Mouse (Mus musculus) liver, embryonic 13.5 days (tissue): ENCODE results near the gene Fcrlb. TPM values are rescaled to one million over a fixed set of nuclear protein-coding genes. Genes with fewer than 3 reads are reported as not detected.
A peak's percentile ranks its signal among the peaks of the same experiment; 100 is the strongest.

Experiments
- ATAC-seq: fragments of 200-750 bp; cut with Nextera tagmentation; 2 replicates; pipeline ENCODE4 v1.8.0; 2017; ENCODE audit warnings: low read depth, mild to moderate bottlenecking, moderate number of reproducible peaks, moderate library complexity
- DNase-seq: peaks from one replicate; pipeline ENCODE4 v3.0.0; 2022
- H3K27ac ChIP-seq: fragments of 300-500 bp; sonication (generic); 2 replicates; pipeline ENCODE4 v1.5.1; 2015; ENCODE audit warnings: moderate library complexity, mild to moderate bottlenecking, inconsistent platforms
- H3K27me3 ChIP-seq: fragments of 300-500 bp; sonication (generic); 2 replicates; pipeline ENCODE4 v1.6.1; 2015; ENCODE audit warnings: mild to moderate bottlenecking, inconsistent platforms
- H3K36me3 ChIP-seq: fragments of 300-500 bp; sonication (generic); 2 replicates; pipeline ENCODE4 v1.6.1; 2015; ENCODE audit warnings: mild to moderate bottlenecking, inconsistent platforms
- H3K4me1 ChIP-seq: fragments of 300-500 bp; sonication (generic); replicated peaks from 2 replicates; pipeline ENCODE4 v1.6.1; 2015; ENCODE audit warnings: inconsistent platforms
- H3K4me2 ChIP-seq: fragments of 300-500 bp; sonication (generic); 2 replicates; pipeline ENCODE4 v1.6.1; 2015; ENCODE audit warnings: inconsistent platforms, mild to moderate bottlenecking, moderate library complexity
- H3K4me3 ChIP-seq: fragments of 300-500 bp; sonication (generic); replicated peaks from 2 replicates; pipeline ENCODE4 v1.5.1; 2015; ENCODE audit warnings: mild to moderate bottlenecking, inconsistent platforms
- H3K9ac ChIP-seq: fragments of 300-500 bp; sonication (generic); 2 replicates; pipeline ENCODE4 v1.6.1; 2015; ENCODE audit warnings: mild to moderate bottlenecking, inconsistent platforms
- H3K9me3 ChIP-seq: fragments of 300-500 bp; sonication (generic); replicated peaks from 2 replicates; pipeline ENCODE4 v1.6.1; 2016; ENCODE audit warnings: inconsistent platforms
- WGBS: fragments of 180-500 bp; shearing (Covaris S2); methylation state at CpG from one replicate; pipeline ENCODE4 v1.1.7; 2015; ENCODE audit not compliant: insufficient replicate concordance; 5-methylcytosine and 5-hydroxymethylcytosine counted together
- polyA plus RNA-seq: library from polyadenylated mRNA; unstranded; fragments of >200 nt; fragmentation: Nextera tagmentation; extraction: Ambion mirVana; gene quantifications from 2 replicates; pipeline ENCODE4 v1.2.1, GENCODE M21; 2015

The Fcrlb gene
- polyA plus RNA-seq, 1 experiment from 2014 or later, result not detected

DNA sequence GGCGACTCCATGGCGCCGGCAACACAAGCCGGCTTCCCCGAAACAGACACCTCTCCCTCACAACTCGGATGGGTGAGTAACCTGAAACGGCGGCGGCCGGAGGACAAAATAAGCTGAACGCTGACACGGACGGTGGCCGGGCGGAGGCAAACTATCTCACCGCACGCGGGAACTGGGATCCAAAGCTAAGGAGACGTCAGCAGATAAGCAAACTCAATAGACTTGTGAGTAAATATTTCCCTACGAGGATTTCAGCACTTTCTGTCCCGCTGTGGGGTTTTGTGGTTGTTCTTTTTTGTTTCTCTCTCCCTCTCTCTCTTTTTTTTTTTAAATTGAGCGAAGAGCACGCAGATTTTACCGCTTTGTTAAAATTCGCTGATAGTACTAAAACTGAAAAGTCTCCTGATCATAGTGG, 45.0 kb downstream of the Fcrlb start, which contains the start of gene Atf6:
Gene Atf6 (minus strand): TSS at position 81 of the 415 bp plus-strand sequence.
- no peaks in the 10 kb centered on the region for H3K27me3 ChIP-seq
- H3K4me3 ChIP-seq, result peak within 1 kb of the TSS; percentile 85
- DNase-seq (peak; percentile 92), ATAC-seq (peak; percentile 80)
- H3K4me2 ChIP-seq, result peak within 1 kb of the TSS; percentile 83
- peaks cover 47% of the 10 kb centered on the region for H3K4me1 ChIP-seq
- H3K27ac ChIP-seq, result peak within 1 kb of the TSS; percentile 91
- H3K36me3 ChIP-seq, result peaks cover 10% of the 10 kb centered on the region; the same call in 1 of the 2 replicates
- no peaks in the 10 kb centered on the region for H3K9me3 ChIP-seq
- WGBS, result under 1% methylated on average over 25 of the region's 25 CpGs
- peak within 1 kb of the TSS; percentile 94 for H3K9ac ChIP-seq

GRCm38 (mm10) chr1:170866992-170867690, 45.6 kb downstream of the Fcrlb start:
- H3K27me3 ChIP-seq, result no peaks in the 10 kb centered on the region
- H3K9ac ChIP-seq, result peak overlapping the region; percentile 94
- no peak for DNase-seq
- H3K36me3 ChIP-seq, result 0 out of 2 replicates have a peak, but pooled peaks cover 6% of the 10 kb centered on the region
- H3K27ac ChIP-seq, result peak overlapping the region; percentile 91
- peak overlapping the region; percentile 83 for H3K4me2 ChIP-seq
- 2% methylated on average over 30 of the region's 30 CpGs for WGBS
- H3K4me1 ChIP-seq, result peaks cover 53% of the 10 kb centered on the region
- H3K4me3 ChIP-seq, result peak overlapping the region; percentile 85
- no peaks in the 10 kb centered on the region for H3K9me3 ChIP-seq
- ATAC-seq, result peak; percentile 66

GRCm38 (mm10) chr1:170865406-170865805, 47.3 kb downstream of the Fcrlb start:
- Histone ChIP-seq H3K9me3 (no peaks in the 10 kb centered on the region), H3K9ac (no peak overlapping the region), H3K36me3 (0 out of 2 replicates have a peak, but pooled peaks cover 3% of the 10 kb centered on the region), H3K27me3 (no peaks in the 10 kb centered on the region), H3K4me1 (peaks cover 70% of the 10 kb centered on the region), H3K4me3 (no peak overlapping the region), H3K27ac (no peak overlapping the region), H3K4me2 (peak overlapping the region; percentile 34)
- ATAC-seq, result no peak
- WGBS, result 44% methylated on average over 5 of the region's 5 CpGs
- no peak for DNase-seq

DNA sequence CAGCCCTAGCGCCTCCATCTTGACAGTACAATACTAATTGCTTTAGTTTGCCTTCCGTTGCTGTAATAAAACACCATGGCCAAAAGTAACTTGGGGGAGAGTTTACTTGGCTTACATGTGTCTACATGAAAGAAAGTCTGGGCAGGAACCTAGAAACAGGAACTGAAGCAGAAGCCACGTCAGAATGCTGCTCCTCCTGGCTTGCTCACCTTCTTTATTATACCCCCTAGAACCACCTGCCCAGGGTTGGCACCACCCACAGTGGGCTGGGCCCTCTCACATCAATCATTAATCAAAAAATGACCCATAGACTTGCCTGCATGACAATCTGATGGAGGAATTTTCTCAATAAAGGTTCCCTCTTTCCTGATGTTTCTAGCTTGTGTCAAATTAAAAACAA, 48.0 kb downstream of the Fcrlb start:
- WGBS, result 67% methylated on average over 3 of the region's 3 CpGs
- H3K4me1 ChIP-seq, result peaks cover 74% of the 10 kb centered on the region
- H3K9me3 ChIP-seq, result no peaks in the 10 kb centered on the region

DNA sequence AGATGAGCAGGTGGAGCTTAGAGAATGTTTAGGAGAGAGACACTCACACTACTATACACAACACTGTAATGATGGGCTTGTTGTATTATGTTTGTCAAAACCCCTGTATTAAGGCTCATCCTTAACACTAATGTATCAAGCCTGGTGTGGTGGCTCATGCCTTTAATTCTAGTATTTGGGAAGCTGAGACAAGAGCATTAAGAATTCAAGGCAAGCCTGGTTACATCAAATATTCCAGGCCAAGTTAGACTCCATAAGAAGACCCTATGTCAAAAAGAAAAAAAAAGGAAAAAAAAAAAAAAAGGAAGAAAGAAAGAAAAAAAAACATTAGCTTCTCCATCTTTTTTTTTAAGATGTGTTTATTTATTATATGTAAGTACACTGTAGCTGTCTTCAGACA, 48.5 kb downstream of the Fcrlb start:
- Histone ChIP-seq H3K27me3 (no peaks in the 10 kb centered on the region), H3K4me3 (no peak overlapping the region), H3K4me1 (peaks cover 76% of the 10 kb centered on the region), H3K9ac (no peak overlapping the region), H3K36me3 (0 out of 2 replicates have a peak, but pooled peaks cover 3% of the 10 kb centered on the region), H3K4me2 (no peak overlapping the region), H3K27ac (no peak overlapping the region), H3K9me3 (no peaks in the 10 kb centered on the region)
- ATAC-seq (no peak), DNase-seq (no peak)

More for the DNA sequence above, 48.0 kb downstream of the Fcrlb start:
- no peak overlapping the region for H3K4me2 ChIP-seq
- H3K36me3 ChIP-seq, result 0 out of 2 replicates have a peak, but pooled peaks cover 3% of the 10 kb centered on the region
- DNase-seq (no peak), ATAC-seq (no peak)
- H3K27ac ChIP-seq, result no peak overlapping the region
- no peaks in the 10 kb centered on the region for H3K27me3 ChIP-seq
- no peak overlapping the region for H3K4me3 ChIP-seq
- H3K9ac ChIP-seq, result no peak overlapping the region

- Histone ChIP-seq H3K9me3 (no peaks in the 10 kb centered on the region), H3K4me1 (peaks cover 80% of the 10 kb centered on the region), H3K9ac (no peak overlapping the region), H3K4me3 (0 out of 2 replicates have a peak overlapping the region, but pooled peaks have one; percentile 3), H3K4me2 (peak overlapping the region; percentile 23), H3K36me3 (0 out of 2 replicates have a peak, but pooled peaks cover 3% of the 10 kb centered on the region), H3K27ac (peak overlapping the region; percentile 35), H3K27me3 (no peaks in the 10 kb centered on the region)
- WGBS, result 5% methylated on average over 4 of the region's 4 CpGs
- ATAC-seq, result no peak
- DNase-seq, result no peak
Measured at GRCm38 (mm10) chr1:170863033-170863432, 49.7 kb downstream of the Fcrlb start.

- WGBS, result 25% methylated on average over 3 of the region's 3 CpGs
- no peak for DNase-seq
- Histone ChIP-seq H3K4me1 (peaks cover 87% of the 10 kb centered on the region), H3K27ac (peak overlapping the region; percentile 42), H3K4me2 (peak overlapping the region; percentile 23), H3K4me3 (no peak overlapping the region), H3K9me3 (no peaks in the 10 kb centered on the region), H3K36me3 (0 out of 2 replicates have a peak, but pooled peaks cover 3% of the 10 kb centered on the region), H3K27me3 (no peaks in the 10 kb centered on the region), H3K9ac (no peak overlapping the region)
- no peak for ATAC-seq
Measured at GRCm38 (mm10) chr1:170862435-170862717, 50.4 kb downstream of the Fcrlb start.

DNA sequence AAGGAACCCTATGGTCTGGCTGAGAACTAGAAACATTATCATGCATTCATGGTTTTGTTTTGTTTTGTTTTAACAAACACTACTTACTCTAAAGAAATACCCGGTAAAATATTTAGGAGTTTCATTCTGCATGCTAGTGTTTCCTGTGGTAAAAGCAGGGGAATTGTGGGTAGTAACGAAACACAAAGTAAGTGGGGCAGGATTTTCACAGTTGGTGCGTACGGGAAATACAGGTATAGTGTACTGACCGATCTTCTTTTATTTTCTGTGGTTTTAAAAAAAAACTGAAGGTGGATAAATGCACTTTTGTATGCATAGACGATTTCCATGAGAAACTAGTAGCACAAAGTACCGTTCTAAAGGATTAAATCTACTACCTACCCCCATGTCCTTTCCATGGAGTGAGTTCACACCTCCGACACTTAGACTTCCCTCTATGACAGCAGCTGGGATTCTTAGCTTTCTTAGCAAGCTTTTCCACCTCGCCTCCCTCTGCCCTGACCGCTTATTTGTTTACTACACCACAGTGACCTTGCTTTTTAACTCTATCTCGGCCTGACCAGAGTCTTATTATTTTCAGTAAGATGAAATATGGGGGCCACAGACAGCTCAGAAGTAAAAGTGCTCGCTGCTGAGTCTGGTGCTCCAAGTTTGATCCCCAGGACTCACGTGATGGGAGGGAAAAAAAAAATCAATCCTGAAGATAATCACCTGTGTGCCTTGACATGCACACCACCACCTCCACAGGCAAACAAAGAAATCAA, 50.9 kb downstream of the Fcrlb start:
- no peak for ATAC-seq
- Histone ChIP-seq H3K4me2 (peak overlapping the region; percentile 23), H3K27ac (0 out of 2 replicates have a peak overlapping the region, but pooled peaks have one; percentile 42), H3K27me3 (no peaks in the 10 kb centered on the region), H3K9me3 (no peaks in the 10 kb centered on the region), H3K9ac (no peak overlapping the region), H3K4me3 (no peak overlapping the region), H3K4me1 (peaks cover 91% of the 10 kb centered on the region), H3K36me3 (0 out of 2 replicates have a peak, but pooled peaks cover 3% of the 10 kb centered on the region)
- no peak for DNase-seq
- 61% methylated on average over 13 of the region's 13 CpGs for WGBS

DNA sequence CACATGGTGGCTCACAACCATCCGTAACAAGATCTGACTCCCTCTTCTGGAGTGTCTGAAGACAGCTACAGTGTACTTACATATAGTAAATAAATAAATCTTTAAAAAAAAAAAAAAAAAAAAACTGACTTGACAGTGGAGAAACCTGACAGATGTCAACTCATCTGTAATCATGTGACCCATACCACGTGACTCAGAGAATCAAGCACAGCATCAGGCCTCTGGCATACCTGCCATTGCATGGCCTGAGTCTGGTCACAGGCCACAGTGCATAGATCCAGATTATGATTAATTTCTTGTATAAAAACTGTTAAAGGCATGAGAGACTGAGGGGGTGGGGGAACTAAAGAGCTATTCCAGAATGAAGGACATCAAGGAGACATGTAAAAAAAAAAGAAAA, 53.9 kb downstream of the Fcrlb start:
- peaks cover 93% of the 10 kb centered on the region for H3K4me1 ChIP-seq
- no peak overlapping the region; the same call in 1 of the 2 replicates for H3K27ac ChIP-seq

DNA sequence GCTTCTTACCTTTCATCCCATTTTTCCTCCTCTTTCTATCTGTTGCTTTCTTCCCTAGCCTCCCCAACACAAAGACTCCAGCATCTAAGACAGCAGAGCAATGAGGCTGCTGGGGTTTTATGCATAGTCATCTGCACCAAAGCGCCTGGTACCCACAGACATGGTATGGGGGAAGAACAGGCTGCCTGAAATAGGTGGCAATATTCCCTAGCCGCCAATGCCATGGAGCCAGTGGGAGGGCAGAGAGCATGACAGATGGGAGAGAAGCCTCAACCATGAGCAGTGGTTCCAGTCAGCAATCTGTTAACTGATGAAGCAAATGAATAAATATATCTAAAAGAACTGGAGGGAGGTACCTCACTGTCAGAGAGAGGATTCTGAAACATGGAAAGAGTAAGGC, 55.4 kb downstream of the Fcrlb start:
- Histone ChIP-seq H3K4me3 (no peak overlapping the region), H3K27me3 (no peaks in the 10 kb centered on the region), H3K36me3 (peaks cover 8% of the 10 kb centered on the region), H3K27ac (0 out of 2 replicates have a peak overlapping the region, but pooled peaks have one; percentile 35), H3K9me3 (no peaks in the 10 kb centered on the region), H3K9ac (no peak overlapping the region), H3K4me1 (peaks cover 87% of the 10 kb centered on the region), H3K4me2 (no peak overlapping the region)
- 69% methylated on average over 2 of the region's 2 CpGs for WGBS
- no peak for DNase-seq
- no peak for ATAC-seq

More for the DNA sequence above, 53.9 kb downstream of the Fcrlb start:
- Histone ChIP-seq H3K9me3 (no peaks in the 10 kb centered on the region), H3K9ac (no peak overlapping the region), H3K36me3 (no peaks in the 10 kb centered on the region), H3K4me2 (no peak overlapping the region), H3K4me3 (no peak overlapping the region), H3K27me3 (no peaks in the 10 kb centered on the region)
- DNase-seq (no peak), ATAC-seq (no peak)
- 47% methylated on average over 2 of the region's 2 CpGs for WGBS
